Mouse (Mus musculus) R1 (cell line): ENCODE data around the gene Tmem119.
A peak's percentile ranks its signal among the peaks of the same experiment; 100 is the strongest.
"Not testable (repeated sequence)": the region's sequence is repeated elsewhere in the genome, so short reads cannot be mapped to it uniquely, and the experiment has no call there.

ENCODE experiments used
- DNase-seq: peaks from one replicate; pipeline ENCODE4 v3.0.0-alpha.2; 2018; ENCODE audit warnings: low read depth, low spot score

The Tmem119 gene

GRCm38 (mm10) chr5:113789075-113789788, 11.1 kb downstream of the Tmem119 start:
- DNase-seq = no peak

- DNase-seq = no peak
Observed at GRCm38 (mm10) chr5:113788645-113789044, 11.7 kb downstream of the Tmem119 start.

- DNase-seq = no peak
Observed at GRCm38 (mm10) chr5:113786985-113787384, 13.3 kb downstream of the Tmem119 start.

- DNase-seq = peak; percentile 77
Observed at GRCm38 (mm10) chr5:113784104-113784503, 16.2 kb downstream of the Tmem119 start.

GRCm38 (mm10) chr5:113783581-113784001, 16.7 kb downstream of the Tmem119 start:
- no peak for DNase-seq

- DNase-seq = no peak
Observed at GRCm38 (mm10) chr5:113782624-113783023, 17.7 kb downstream of the Tmem119 start.

- DNase-seq = peak; percentile 49
Observed at GRCm38 (mm10) chr5:113781875-113782274, 18.4 kb downstream of the Tmem119 start.

- no peak for DNase-seq
Observed at GRCm38 (mm10) chr5:113781254-113781653, 19.1 kb downstream of the Tmem119 start.

- DNase-seq = no peak
Observed at GRCm38 (mm10) chr5:113780763-113781162, 19.6 kb downstream of the Tmem119 start.

GRCm38 (mm10) chr5:113780082-113780752, 20.1 kb downstream of the Tmem119 start:
- no peak for DNase-seq

- DNase-seq = no peak
Observed at GRCm38 (mm10) chr5:113779569-113779968, 20.7 kb downstream of the Tmem119 start.

GRCm38 (mm10) chr5:113777728-113778127, 22.6 kb downstream of the Tmem119 start:
- DNase-seq = not testable (repeated sequence)

- DNase-seq = no peak
Observed at GRCm38 (mm10) chr5:113776896-113777226, 23.5 kb downstream of the Tmem119 start.

- DNase-seq = no peak
Observed at GRCm38 (mm10) chr5:113776128-113776895, 24.0 kb downstream of the Tmem119 start.

GRCm38 (mm10) chr5:113775585-113775984, 24.7 kb downstream of the Tmem119 start:
- no peak for DNase-seq

GRCm38 (mm10) chr5:113773664-113774063, 26.7 kb downstream of the Tmem119 start:
- DNase-seq = peak; percentile 84

- peak; percentile 26 for DNase-seq
Observed at GRCm38 (mm10) chr5:113772905-113773519, 27.3 kb downstream of the Tmem119 start.

- peak; percentile 95 for DNase-seq
Observed at GRCm38 (mm10) chr5:113772450-113772895, 27.8 kb downstream of the Tmem119 start, which contains the start of the genes Sart3 and Iscu. Gene Sart3, minus strand, starts transcription at chr5:113772510. Gene Iscu, plus strand, starts transcription at chr5:113772748.

- peak; percentile 93 for DNase-seq
Observed at GRCm38 (mm10) chr5:113771213-113772162, 28.8 kb downstream of the Tmem119 start.

- peak; percentile 27 for DNase-seq
Observed at GRCm38 (mm10) chr5:113768806-113769205, 31.5 kb downstream of the Tmem119 start.
